Mouse (Mus musculus): Measurements from ENCODE around the gene Nucb1. TPM values are rescaled to one million over a fixed set of nuclear protein-coding genes. Genes with fewer than 3 reads are reported as not detected.
"Not testable (repeated sequence)": the region's sequence is repeated elsewhere in the genome, so short reads cannot be mapped to it uniquely, and the experiment has no call there.

Nucb1 gene
- polyA plus RNA-seq, 1 experiment: 296 TPM

DNA sequence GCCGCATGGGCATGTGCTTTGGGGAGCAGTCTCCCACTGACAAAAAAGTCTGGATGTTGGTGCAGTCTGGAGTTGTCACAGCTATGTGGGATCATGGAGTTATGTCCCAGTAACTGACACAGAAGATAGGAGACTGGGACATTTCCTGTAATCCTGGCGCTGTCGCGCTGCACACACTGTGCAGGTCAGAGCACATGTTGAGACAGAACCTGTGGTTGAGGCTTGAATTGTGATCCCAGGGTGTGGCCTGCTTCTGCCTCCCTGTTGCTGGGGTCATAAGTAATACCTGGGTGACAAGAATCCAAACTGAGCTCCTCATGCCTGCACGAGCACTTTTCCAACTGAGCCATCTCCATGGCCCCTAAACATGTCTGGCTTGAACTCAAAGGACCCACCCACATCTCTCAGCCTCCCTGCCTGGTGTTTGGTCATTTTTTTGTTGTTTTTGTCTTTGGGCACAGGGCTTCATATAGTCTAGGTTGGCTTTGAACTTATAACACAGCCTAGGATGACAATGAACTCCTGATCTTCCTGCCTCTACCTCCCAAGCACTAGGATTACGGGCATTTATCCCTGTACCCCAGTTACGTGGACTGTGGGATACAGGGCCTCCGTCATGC, 17.9 kb downstream of the Nucb1 start:
- Histone ChIP-seq H3K4me3 (ENCODE audit: insufficient read depth, low read length) (no peak overlapping the region), H3K4me1 (ENCODE audit: control insufficient read depth, insufficient read depth, low read length) (peaks cover 19% of the 10 kb centered on the region), H3K27ac (ENCODE audit: insufficient read depth, low read depth, low read length) (no peak overlapping the region)
- no peak for TF ChIP-seq POLR2A (IDR thresholded peaks at IDR 0.05; ENCODE audit: borderline replicate concordance, low read depth, low read length)
- no peak for TF ChIP-seq CTCF (IDR thresholded peaks at IDR 0.05; ENCODE audit: low read depth, low read length)

- Histone ChIP-seq H3K4me3 (ENCODE audit: insufficient read depth, low read length) (no peak overlapping the region), H3K27ac (ENCODE audit: insufficient read depth, low read depth, low read length) (no peak overlapping the region), H3K4me1 (ENCODE audit: control insufficient read depth, insufficient read depth, low read length) (peaks cover 21% of the 10 kb centered on the region)
- no peak for TF ChIP-seq POLR2A (IDR thresholded peaks at IDR 0.05; ENCODE audit: borderline replicate concordance, low read depth, low read length)
- no peak for TF ChIP-seq CTCF (IDR thresholded peaks at IDR 0.05; ENCODE audit: low read depth, low read length)
These were observed 18.9 kb downstream of the Nucb1 start for GRCm38 (mm10) chr7:45491264-45491663.

GRCm38 (mm10) chr7:45490822-45491221, 19.4 kb downstream of the Nucb1 start:
- no peak overlapping the region for H3K27ac ChIP-seq (ENCODE audit: insufficient read depth, low read depth, low read length)
- H3K4me1 ChIP-seq (ENCODE audit: control insufficient read depth, insufficient read depth, low read length): peaks cover 21% of the 10 kb centered on the region
- TF ChIP-seq CTCF (IDR thresholded peaks at IDR 0.05; ENCODE audit: low read depth, low read length): no peak
- TF ChIP-seq POLR2A (IDR thresholded peaks at IDR 0.05; ENCODE audit: borderline replicate concordance, low read depth, low read length): no peak
- no peak overlapping the region for H3K4me3 ChIP-seq (ENCODE audit: insufficient read depth, low read length)

GRCm38 (mm10) chr7:45489578-45489977, 20.6 kb downstream of the Nucb1 start:
- TF ChIP-seq POLR2A (IDR thresholded peaks at IDR 0.05; ENCODE audit: borderline replicate concordance, low read depth, low read length): no peak
- no peak for TF ChIP-seq CTCF (IDR thresholded peaks at IDR 0.05; ENCODE audit: low read depth, low read length)
- Histone ChIP-seq H3K27ac (ENCODE audit: insufficient read depth, low read depth, low read length) (no peak overlapping the region), H3K4me1 (ENCODE audit: control insufficient read depth, insufficient read depth, low read length) (peaks cover 21% of the 10 kb centered on the region), H3K4me3 (ENCODE audit: insufficient read depth, low read length) (no peak overlapping the region)

DNA sequence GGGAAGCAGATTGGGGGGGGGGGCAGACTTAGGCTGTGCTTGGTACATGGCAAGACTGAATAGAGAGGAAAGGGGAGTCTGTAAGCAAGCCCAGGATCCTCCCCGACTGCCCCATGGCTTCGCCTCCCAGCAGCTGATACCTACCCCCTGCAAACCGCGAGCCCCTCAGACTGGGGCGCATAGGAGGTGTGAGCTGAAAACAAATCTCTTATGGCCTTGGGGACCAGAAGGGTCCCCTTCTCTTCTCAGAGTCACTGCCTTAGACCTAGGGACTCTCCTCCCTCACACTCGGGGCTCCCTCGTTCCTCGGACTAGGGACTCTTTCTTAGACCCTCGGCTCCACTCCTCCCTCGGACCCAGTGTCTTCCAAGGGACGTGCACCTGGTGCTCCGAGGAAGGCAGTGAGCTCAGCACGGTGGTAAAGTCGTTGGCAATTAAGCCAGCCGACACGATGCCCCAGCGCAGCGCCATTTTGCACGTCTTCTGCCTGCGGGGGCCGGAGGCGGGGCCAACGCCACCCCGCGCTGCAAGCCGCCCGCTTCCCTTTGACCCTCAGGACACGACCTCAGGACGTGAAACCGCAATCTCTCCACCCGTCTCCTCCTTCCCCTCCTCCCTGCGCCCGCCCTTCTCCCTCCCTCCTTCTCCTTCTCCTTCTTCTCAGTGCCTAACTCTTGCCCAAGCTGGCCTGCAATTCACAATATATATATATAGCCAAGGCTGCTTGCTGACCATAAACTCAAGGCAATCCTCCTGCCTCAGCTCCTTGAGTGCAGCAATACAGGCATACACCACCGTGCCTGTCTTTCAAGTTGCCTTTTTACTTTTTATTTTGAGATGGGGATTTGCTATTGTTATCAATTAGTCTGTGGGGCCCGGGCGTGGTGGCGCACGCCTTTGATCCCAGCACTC, 21.7 kb downstream of the Nucb1 start, which contains the start of gene Dhdh:
TSS of gene Dhdh (minus strand) at position 513 of the 912 bp plus-strand sequence.
- Histone ChIP-seq H3K4me1 (ENCODE audit: control insufficient read depth, insufficient read depth, low read length) (peaks cover 21% of the 10 kb centered on the region), H3K27ac (ENCODE audit: insufficient read depth, low read depth, low read length) (peak within 1 kb of the TSS; percentile 54), H3K4me3 (ENCODE audit: insufficient read depth, low read length) (peak within 1 kb of the TSS; percentile 79)
- TF ChIP-seq CTCF (IDR thresholded peaks at IDR 0.05; ENCODE audit: low read depth, low read length) (0 out of 2 replicates have a peak, but pooled peaks have one; percentile 7), POLR2A (IDR thresholded peaks at IDR 0.05; ENCODE audit: borderline replicate concordance, low read depth, low read length) (peak; percentile 49; the same call in 1 of the 2 replicates)

- TF ChIP-seq CTCF (IDR thresholded peaks at IDR 0.05; ENCODE audit: low read depth, low read length) (no peak), POLR2A (IDR thresholded peaks at IDR 0.05; ENCODE audit: borderline replicate concordance, low read depth, low read length) (no peak)
- peaks cover 21% of the 10 kb centered on the region for H3K4me1 ChIP-seq (ENCODE audit: control insufficient read depth, insufficient read depth, low read length)
- H3K27ac ChIP-seq (ENCODE audit: insufficient read depth, low read depth, low read length): no peak overlapping the region
- peak overlapping the region; percentile 79 for H3K4me3 ChIP-seq (ENCODE audit: insufficient read depth, low read length)
These were observed 22.3 kb downstream of the Nucb1 start for GRCm38 (mm10) chr7:45487861-45488292.

DNA sequence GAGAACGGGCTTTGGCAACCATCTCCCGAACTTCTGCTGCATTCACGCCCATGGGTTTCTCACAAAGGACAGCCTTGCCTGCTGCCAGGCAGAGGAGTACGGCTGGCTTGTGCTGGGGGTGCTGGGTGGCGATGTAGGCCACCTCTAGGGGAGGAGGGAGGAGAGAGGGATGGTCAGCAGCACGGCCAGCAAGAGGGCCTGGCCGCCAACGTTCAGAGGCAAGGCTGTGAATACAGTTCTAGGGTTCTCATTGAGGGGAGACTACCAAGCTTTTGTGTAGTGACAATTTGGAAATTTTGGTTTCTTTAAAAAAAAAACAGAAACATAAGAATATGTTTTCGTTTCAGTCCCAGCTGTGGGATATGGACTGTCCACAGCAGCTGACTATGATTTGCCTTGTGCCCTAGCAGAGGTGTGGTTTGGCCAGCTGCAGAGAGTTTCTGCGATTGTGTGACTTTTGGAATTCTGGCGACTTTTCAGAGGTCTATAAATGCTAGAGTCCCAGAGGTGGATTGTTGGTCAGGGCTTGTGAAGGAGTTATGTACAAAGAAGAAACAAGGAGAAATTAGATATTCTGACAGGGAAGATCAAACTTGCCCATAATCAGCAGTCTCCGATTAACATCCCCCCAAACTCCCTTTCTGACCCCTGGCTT, 23.3 kb downstream of the Nucb1 start, which contains the start of gene Gm45808:
TSS of gene Gm45808 (minus strand) at position 51 of the 655 bp plus-strand sequence.
- Histone ChIP-seq H3K4me1 (ENCODE audit: control insufficient read depth, insufficient read depth, low read length) (peaks cover 21% of the 10 kb centered on the region), H3K27ac (ENCODE audit: insufficient read depth, low read depth, low read length) (no peak within 1 kb of the TSS), H3K4me3 (ENCODE audit: insufficient read depth, low read length) (peak within 1 kb of the TSS; percentile 79; the same call in 1 of the 2 replicates)
- TF ChIP-seq CTCF (IDR thresholded peaks at IDR 0.05; ENCODE audit: low read depth, low read length): no peak
- TF ChIP-seq POLR2A (IDR thresholded peaks at IDR 0.05; ENCODE audit: borderline replicate concordance, low read depth, low read length): no peak

DNA sequence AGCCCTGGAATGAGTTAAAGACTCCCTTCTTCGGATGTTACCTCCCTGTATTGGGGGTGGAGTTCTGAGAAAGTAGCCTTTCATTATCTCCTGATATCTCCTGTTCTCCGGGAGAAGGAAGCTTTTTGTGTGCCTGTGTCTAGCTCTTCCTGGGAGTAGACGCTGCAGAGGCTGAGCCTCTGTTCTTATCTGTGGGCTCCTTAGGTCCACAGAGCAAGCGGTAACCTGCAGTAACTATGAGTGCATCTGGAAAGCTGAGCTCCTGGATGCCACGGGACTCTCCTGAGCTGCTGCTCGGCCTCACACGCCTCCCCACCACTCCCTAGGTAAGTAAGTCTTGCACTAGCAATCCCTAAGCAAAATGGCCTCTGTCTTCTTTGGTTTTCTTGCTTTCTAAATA, 24.0 kb downstream of the Nucb1 start:
- TF ChIP-seq CTCF (IDR thresholded peaks at IDR 0.05; ENCODE audit: low read depth, low read length) (no peak), POLR2A (IDR thresholded peaks at IDR 0.05; ENCODE audit: borderline replicate concordance, low read depth, low read length) (no peak)
- peaks cover 20% of the 10 kb centered on the region for H3K4me1 ChIP-seq (ENCODE audit: control insufficient read depth, insufficient read depth, low read length)
- no peak overlapping the region for H3K27ac ChIP-seq (ENCODE audit: insufficient read depth, low read depth, low read length)
- no peak overlapping the region for H3K4me3 ChIP-seq (ENCODE audit: insufficient read depth, low read length)

GRCm38 (mm10) chr7:45484985-45485384, 25.2 kb downstream of the Nucb1 start:
- H3K4me1 ChIP-seq (ENCODE audit: control insufficient read depth, insufficient read depth, low read length): peaks cover 14% of the 10 kb centered on the region
- H3K27ac ChIP-seq (ENCODE audit: insufficient read depth, low read depth, low read length): not testable (repeated sequence)

More at GRCm38 (mm10) chr7:45484985-45485384, 25.2 kb downstream of the Nucb1 start:
- not testable (repeated sequence) for H3K4me3 ChIP-seq (ENCODE audit: insufficient read depth, low read length)

All from bone marrow macrophage, adult 2 months (primary cell).